Mouse (Mus musculus): ENCODE data around the gene Echdc2. TPM values are rescaled to one million over a fixed set of nuclear protein-coding genes. Genes with fewer than 3 reads are reported as not detected.

Echdc2 gene
- polyA plus RNA-seq, 1 experiment from 2014 or later = 35.3 TPM

DNA sequence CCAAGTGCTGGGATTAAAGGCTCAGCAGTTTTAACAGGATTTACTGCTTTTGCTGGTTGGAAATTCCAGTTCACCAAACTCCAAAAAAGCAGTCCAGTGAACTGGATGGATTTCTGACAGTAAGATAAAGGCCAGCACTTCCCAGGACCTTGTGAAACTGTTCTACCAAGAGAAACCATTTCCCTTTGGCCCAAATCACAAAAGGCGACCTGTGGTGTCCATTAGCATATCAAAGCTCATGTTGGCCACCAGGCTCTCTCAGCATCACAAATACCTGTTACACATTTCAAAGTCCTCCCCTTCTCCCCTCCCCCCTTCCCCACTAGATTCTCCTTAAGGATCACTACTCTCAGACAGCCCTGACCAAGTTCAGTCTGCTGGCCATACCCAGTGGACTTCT, 17.0 kb downstream of the Echdc2 start:
- H3K4me3 ChIP-seq (replicated peaks; ENCODE audit: low read length) = no peak overlapping the region
- no peaks in the 10 kb centered on the region for H3K27me3 ChIP-seq (ENCODE audit: control insufficient read depth, insufficient read depth, low read length)
- ATAC-seq (ENCODE audit: insufficient read depth, low FRiP score) = no peak
- WGBS = 62% methylated on average over 1 of the region's 1 CpGs
- no peaks in the 10 kb centered on the region for H3K9me3 ChIP-seq (replicated peaks; ENCODE audit: control insufficient read depth, low read length)
- H3K9ac ChIP-seq (ENCODE audit: low read length) = no peak overlapping the region
- no peak overlapping the region for H3K4me2 ChIP-seq (ENCODE audit: low read depth, low read length)
- H3K36me3 ChIP-seq (ENCODE audit: control insufficient read depth, insufficient read depth, low read length) = no peaks in the 10 kb centered on the region
- H3K27ac ChIP-seq (ENCODE audit: low read length) = no peak overlapping the region
- H3K4me1 ChIP-seq (ENCODE audit: control insufficient read depth, insufficient read depth, low read length) = no peaks in the 10 kb centered on the region

GRCm38 (mm10) chr4:108192821-108193323, 27.6 kb downstream of the Echdc2 start:
- Histone ChIP-seq H3K4me1 (ENCODE audit: control insufficient read depth, insufficient read depth, low read length) (no peaks in the 10 kb centered on the region), H3K27ac (ENCODE audit: low read length) (no peak overlapping the region), H3K36me3 (ENCODE audit: control insufficient read depth, insufficient read depth, low read length) (no peaks in the 10 kb centered on the region), H3K9ac (ENCODE audit: low read length) (no peak overlapping the region), H3K4me3 (replicated peaks; ENCODE audit: low read length) (no peak overlapping the region), H3K27me3 (ENCODE audit: control insufficient read depth, insufficient read depth, low read length) (no peaks in the 10 kb centered on the region), H3K9me3 (replicated peaks; ENCODE audit: control insufficient read depth, low read length) (no peaks in the 10 kb centered on the region), H3K4me2 (ENCODE audit: low read depth, low read length) (no peak overlapping the region)
- ATAC-seq (ENCODE audit: insufficient read depth, low FRiP score) = no peak
- WGBS = 70% methylated on average over 2 of the region's 2 CpGs

DNA sequence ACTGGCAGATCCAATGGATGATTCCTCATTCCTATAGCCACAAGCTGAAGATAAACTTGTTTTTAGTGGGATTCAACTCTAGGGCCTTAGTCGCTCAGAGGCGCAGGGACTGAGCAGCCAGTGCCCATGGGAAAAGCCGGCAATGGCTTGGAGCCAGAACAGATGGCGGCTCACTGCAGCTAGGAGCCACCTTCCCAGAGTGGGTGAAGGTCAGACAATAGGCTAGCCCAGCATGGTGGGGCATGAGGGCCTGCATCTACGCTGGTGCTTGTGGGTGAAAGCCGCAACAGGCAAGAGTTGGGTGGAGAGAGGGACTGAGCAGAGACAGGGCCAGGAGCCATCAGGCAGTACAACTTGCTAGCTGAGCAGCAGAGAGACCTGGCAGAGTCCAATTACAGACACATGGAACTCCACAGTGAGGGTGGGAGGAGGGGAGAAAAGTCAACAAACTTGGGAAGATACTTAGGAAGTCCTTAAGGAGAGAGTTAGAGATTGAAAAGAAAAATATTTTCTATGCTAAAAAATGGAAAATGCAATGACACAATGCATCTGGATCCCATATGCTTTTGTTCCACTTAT, 31.1 kb downstream of the Echdc2 start:
- no peaks in the 10 kb centered on the region for H3K4me1 ChIP-seq (ENCODE audit: control insufficient read depth, insufficient read depth, low read length)
- H3K9ac ChIP-seq (ENCODE audit: low read length) = no peak overlapping the region
- no peaks in the 10 kb centered on the region for H3K27me3 ChIP-seq (ENCODE audit: control insufficient read depth, insufficient read depth, low read length)
- ATAC-seq (ENCODE audit: insufficient read depth, low FRiP score) = peak; percentile 33; the same call in 1 of the 2 replicates
- 67% methylated on average over 6 of the region's 6 CpGs for WGBS
- no peak overlapping the region for H3K27ac ChIP-seq (ENCODE audit: low read length)
- no peak overlapping the region for H3K4me3 ChIP-seq (replicated peaks; ENCODE audit: low read length)
- H3K4me2 ChIP-seq (ENCODE audit: low read depth, low read length) = no peak overlapping the region
- H3K36me3 ChIP-seq (ENCODE audit: control insufficient read depth, insufficient read depth, low read length) = no peaks in the 10 kb centered on the region
- no peaks in the 10 kb centered on the region for H3K9me3 ChIP-seq (replicated peaks; ENCODE audit: control insufficient read depth, low read length)

GRCm38 (mm10) chr4:108199236-108199635, 34.0 kb downstream of the Echdc2 start:
- Histone ChIP-seq H3K27ac (ENCODE audit: low read length) (no peak overlapping the region), H3K27me3 (ENCODE audit: control insufficient read depth, insufficient read depth, low read length) (no peaks in the 10 kb centered on the region), H3K4me1 (ENCODE audit: control insufficient read depth, insufficient read depth, low read length) (no peaks in the 10 kb centered on the region), H3K4me2 (ENCODE audit: low read depth, low read length) (no peak overlapping the region), H3K9ac (ENCODE audit: low read length) (no peak overlapping the region), H3K9me3 (replicated peaks; ENCODE audit: control insufficient read depth, low read length) (no peaks in the 10 kb centered on the region), H3K36me3 (ENCODE audit: control insufficient read depth, insufficient read depth, low read length) (no peaks in the 10 kb centered on the region), H3K4me3 (replicated peaks; ENCODE audit: low read length) (no peak overlapping the region)
- ATAC-seq (ENCODE audit: insufficient read depth, low FRiP score) = no peak
- WGBS = 54% methylated on average over 2 of the region's 2 CpGs

- Histone ChIP-seq H3K4me3 (replicated peaks; ENCODE audit: low read length) (no peak overlapping the region), H3K9ac (ENCODE audit: low read length) (no peak overlapping the region), H3K9me3 (replicated peaks; ENCODE audit: control insufficient read depth, low read length) (no peaks in the 10 kb centered on the region), H3K27me3 (ENCODE audit: control insufficient read depth, insufficient read depth, low read length) (no peaks in the 10 kb centered on the region), H3K4me1 (ENCODE audit: control insufficient read depth, insufficient read depth, low read length) (no peaks in the 10 kb centered on the region), H3K36me3 (ENCODE audit: control insufficient read depth, insufficient read depth, low read length) (no peaks in the 10 kb centered on the region), H3K4me2 (ENCODE audit: low read depth, low read length) (no peak overlapping the region), H3K27ac (ENCODE audit: low read length) (no peak overlapping the region)
- ATAC-seq (ENCODE audit: insufficient read depth, low FRiP score) = no peak
- 84% methylated on average over 6 of the region's 6 CpGs for WGBS
Observed at GRCm38 (mm10) chr4:108204629-108205028, 39.4 kb downstream of the Echdc2 start.

DNA sequence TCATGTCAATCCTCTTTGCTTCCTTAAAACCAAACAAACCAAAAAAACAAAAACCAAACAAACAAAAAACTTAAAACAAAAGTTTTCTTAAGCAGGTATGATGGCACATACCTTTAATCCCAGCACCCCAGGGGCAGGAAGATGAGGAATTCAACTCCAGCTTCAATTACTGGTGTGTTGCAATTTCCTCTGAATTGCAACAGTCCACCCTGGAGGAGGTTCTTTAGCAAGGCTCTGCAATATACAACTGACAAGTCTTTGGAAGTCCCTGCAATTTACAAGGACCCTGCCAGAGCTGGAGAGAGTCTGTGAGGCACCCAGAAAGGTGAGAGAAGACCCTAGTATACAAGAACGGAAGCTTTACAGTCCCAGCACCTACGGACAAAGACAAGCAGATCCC, 47.8 kb downstream of the Echdc2 start:
- Histone ChIP-seq H3K4me3 (replicated peaks; ENCODE audit: low read length) (no peak overlapping the region), H3K9ac (ENCODE audit: low read length) (no peak overlapping the region), H3K4me1 (ENCODE audit: control insufficient read depth, insufficient read depth, low read length) (no peaks in the 10 kb centered on the region), H3K36me3 (ENCODE audit: control insufficient read depth, insufficient read depth, low read length) (no peaks in the 10 kb centered on the region), H3K9me3 (replicated peaks; ENCODE audit: control insufficient read depth, low read length) (no peaks in the 10 kb centered on the region), H3K4me2 (ENCODE audit: low read depth, low read length) (no peak overlapping the region), H3K27me3 (ENCODE audit: control insufficient read depth, insufficient read depth, low read length) (peaks cover 18% of the 10 kb centered on the region), H3K27ac (ENCODE audit: low read length) (no peak overlapping the region)
- no peak for ATAC-seq (ENCODE audit: insufficient read depth, low FRiP score)
- 87% methylated on average over 2 of the region's 2 CpGs for WGBS

- 2% methylated on average over 91 of the region's 107 CpGs for WGBS
- peak; percentile 69 for ATAC-seq (ENCODE audit: insufficient read depth, low FRiP score)
- Histone ChIP-seq H3K36me3 (ENCODE audit: control insufficient read depth, insufficient read depth, low read length) (no peaks in the 10 kb centered on the region), H3K4me1 (ENCODE audit: control insufficient read depth, insufficient read depth, low read length) (peaks cover 6% of the 10 kb centered on the region; the same call in 1 of the 2 replicates), H3K27me3 (ENCODE audit: control insufficient read depth, insufficient read depth, low read length) (peaks cover 24% of the 10 kb centered on the region), H3K9ac (ENCODE audit: low read length) (peak within 1 kb of the TSS; percentile 64), H3K4me2 (ENCODE audit: low read depth, low read length) (peak within 1 kb of the TSS; percentile 78), H3K4me3 (replicated peaks; ENCODE audit: low read length) (peak within 1 kb of the TSS; percentile 54), H3K9me3 (replicated peaks; ENCODE audit: control insufficient read depth, low read length) (no peaks in the 10 kb centered on the region), H3K27ac (ENCODE audit: low read length) (no peak within 1 kb of the TSS)
Observed at GRCm38 (mm10) chr4:108217332-108218179, 52.3 kb downstream of the Echdc2 start, which contains the start of gene Zyg11a. Gene Zyg11a, minus strand, starts transcription at chr4:108218048.

DNA sequence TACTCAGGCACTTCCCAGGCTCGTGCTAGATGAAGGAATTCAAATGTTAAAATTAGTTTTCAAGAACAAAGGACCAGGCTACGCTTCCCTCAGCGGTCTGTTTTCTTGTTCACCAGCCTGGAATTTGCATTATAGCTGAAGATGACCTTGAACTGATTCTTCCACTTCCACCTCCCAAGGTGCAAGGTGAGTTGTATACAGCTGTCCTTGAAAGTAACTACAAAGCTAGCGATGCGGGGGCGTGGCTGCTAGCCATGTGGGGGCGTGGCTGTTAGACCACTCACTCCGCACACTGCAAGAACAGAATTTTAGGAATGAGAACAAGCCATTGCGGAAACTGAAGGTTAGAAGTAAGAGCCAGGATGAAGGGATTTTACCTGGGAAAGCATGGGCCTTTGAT, 53.8 kb downstream of the Echdc2 start:
- Histone ChIP-seq H3K27ac (ENCODE audit: low read length) (no peak overlapping the region), H3K4me1 (ENCODE audit: control insufficient read depth, insufficient read depth, low read length) (peaks cover 6% of the 10 kb centered on the region; the same call in 1 of the 2 replicates), H3K27me3 (ENCODE audit: control insufficient read depth, insufficient read depth, low read length) (peaks cover 24% of the 10 kb centered on the region), H3K9me3 (replicated peaks; ENCODE audit: control insufficient read depth, low read length) (no peaks in the 10 kb centered on the region), H3K9ac (ENCODE audit: low read length) (no peak overlapping the region), H3K4me3 (replicated peaks; ENCODE audit: low read length) (no peak overlapping the region), H3K36me3 (ENCODE audit: control insufficient read depth, insufficient read depth, low read length) (no peaks in the 10 kb centered on the region), H3K4me2 (ENCODE audit: low read depth, low read length) (no peak overlapping the region)
- 12% methylated on average over 9 of the region's 9 CpGs for WGBS
- ATAC-seq (ENCODE audit: insufficient read depth, low FRiP score) = no peak

GRCm38 (mm10) chr4:108222507-108222906, 57.3 kb downstream of the Echdc2 start:
- no peaks in the 10 kb centered on the region for H3K36me3 ChIP-seq (ENCODE audit: control insufficient read depth, insufficient read depth, low read length)
- WGBS = 88% methylated on average over 5 of the region's 5 CpGs
- peaks cover 11% of the 10 kb centered on the region for H3K27me3 ChIP-seq (ENCODE audit: control insufficient read depth, insufficient read depth, low read length)
- no peak overlapping the region for H3K9ac ChIP-seq (ENCODE audit: low read length)
- no peaks in the 10 kb centered on the region for H3K9me3 ChIP-seq (replicated peaks; ENCODE audit: control insufficient read depth, low read length)
- no peak for ATAC-seq (ENCODE audit: insufficient read depth, low FRiP score)
- H3K4me2 ChIP-seq (ENCODE audit: low read depth, low read length) = no peak overlapping the region
- H3K27ac ChIP-seq (ENCODE audit: low read length) = no peak overlapping the region
- H3K4me3 ChIP-seq (replicated peaks; ENCODE audit: low read length) = no peak overlapping the region
- peaks cover 6% of the 10 kb centered on the region; the same call in 1 of the 2 replicates for H3K4me1 ChIP-seq (ENCODE audit: control insufficient read depth, insufficient read depth, low read length)
